Mouse (Mus musculus): Measurements from ENCODE around the gene Dst. TPM values are rescaled to one million over a fixed set of nuclear protein-coding genes. Genes with fewer than 3 reads are reported as not detected.

Gene Dst
- total and polyA plus RNA-seq, 3 experiments = 0.83 to 1.1 TPM; not detected in 1

DNA sequence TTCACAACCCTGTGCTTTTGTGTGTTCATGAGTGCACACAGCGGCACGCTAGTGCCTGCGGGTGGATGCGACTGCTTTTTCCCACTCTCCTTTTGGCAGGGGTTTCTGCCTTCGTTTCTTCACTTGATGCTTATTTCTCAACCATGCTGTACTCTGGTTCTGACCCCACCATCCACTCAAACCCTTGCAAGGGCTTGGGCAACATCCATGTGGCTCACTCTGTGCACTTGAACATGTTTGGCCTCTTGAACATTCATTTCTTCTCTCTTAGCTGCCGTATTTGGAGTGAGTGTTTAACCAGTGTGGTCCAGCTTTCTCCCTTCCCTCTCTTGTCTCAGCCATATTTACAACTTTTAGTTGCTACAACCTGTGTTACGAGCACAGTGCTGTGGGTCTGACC is 236.8 kb downstream of the Dst start:
- peaks cover 6% of the 10 kb centered on the region; the same call in 1 of the 2 replicates for H3K27me3 ChIP-seq (ENCODE audit: insufficient read depth, low read length)
- ATAC-seq (ENCODE audit: extremely low read depth, insufficient number of reproducible peaks, low FRiP score, poor library complexity, severe bottlenecking) = no peak
- no peaks in the 10 kb centered on the region for H3K36me3 ChIP-seq (replicated peaks)
- no peak overlapping the region for H3K4me3 ChIP-seq (ENCODE audit: low read depth, low read length)
- DNase-seq (ENCODE audit: low spot score) = no peak
- TF ChIP-seq TAL1 (conservative IDR thresholded peaks at IDR 0.05; ENCODE audit: low read depth, low read length) = no peak
- no peak for TF ChIP-seq CTCF (IDR thresholded peaks at IDR 0.05; ENCODE audit: low read depth, low read length)
- TF ChIP-seq GATA2 (IDR thresholded peaks at IDR 0.05; ENCODE audit: borderline replicate concordance, low read depth, low read length) = no peak
- no peak for TF ChIP-seq POLR2AphosphoS5 (IDR thresholded peaks at IDR 0.05; ENCODE audit: insufficient replicate concordance, low read depth, low read length)
- no peak for TF ChIP-seq GATA1 (IDR thresholded peaks at IDR 0.05; ENCODE audit: borderline replicate concordance, low read length)
- H3K9me3 ChIP-seq (replicated peaks) = no peaks in the 10 kb centered on the region
- H3K4me1 ChIP-seq (ENCODE audit: insufficient read depth, low read depth, low read length) = no peaks in the 10 kb centered on the region

GRCm38 (mm10) chr1:34148039-34148438 is 240.0 kb downstream of the Dst start:
- TF ChIP-seq TAL1 (conservative IDR thresholded peaks at IDR 0.05; ENCODE audit: low read depth, low read length) = no peak
- TF ChIP-seq GATA1 (IDR thresholded peaks at IDR 0.05; ENCODE audit: borderline replicate concordance, low read length) = no peak
- TF ChIP-seq CTCF (IDR thresholded peaks at IDR 0.05; ENCODE audit: low read depth, low read length) = no peak
- TF ChIP-seq POLR2AphosphoS5 (IDR thresholded peaks at IDR 0.05; ENCODE audit: insufficient replicate concordance, low read depth, low read length) = no peak
- no peak for TF ChIP-seq GATA2 (IDR thresholded peaks at IDR 0.05; ENCODE audit: borderline replicate concordance, low read depth, low read length)
- no peak overlapping the region for H3K4me3 ChIP-seq (ENCODE audit: low read depth, low read length)
- no peak for ATAC-seq (ENCODE audit: extremely low read depth, insufficient number of reproducible peaks, low FRiP score, poor library complexity, severe bottlenecking)

GRCm38 (mm10) chr1:34150416-34151093 is 242.5 kb downstream of the Dst start:
- no peak for ATAC-seq (ENCODE audit: extremely low read depth, insufficient number of reproducible peaks, low FRiP score, poor library complexity, severe bottlenecking)
- Histone ChIP-seq H3K4me1 (ENCODE audit: insufficient read depth, low read depth, low read length) (no peaks in the 10 kb centered on the region), H3K36me3 (replicated peaks) (no peaks in the 10 kb centered on the region), H3K27me3 (ENCODE audit: insufficient read depth, low read length) (peaks cover 3% of the 10 kb centered on the region; the same call in 1 of the 2 replicates), H3K9me3 (replicated peaks) (no peaks in the 10 kb centered on the region), H3K4me3 (ENCODE audit: low read depth, low read length) (no peak overlapping the region)
- no peak for TF ChIP-seq GATA1 (IDR thresholded peaks at IDR 0.05; ENCODE audit: borderline replicate concordance, low read length)
- no peak for TF ChIP-seq GATA2 (IDR thresholded peaks at IDR 0.05; ENCODE audit: borderline replicate concordance, low read depth, low read length)
- no peak for TF ChIP-seq CTCF (IDR thresholded peaks at IDR 0.05; ENCODE audit: low read depth, low read length)
- no peak for TF ChIP-seq POLR2AphosphoS5 (IDR thresholded peaks at IDR 0.05; ENCODE audit: insufficient replicate concordance, low read depth, low read length)
- TF ChIP-seq TAL1 (conservative IDR thresholded peaks at IDR 0.05; ENCODE audit: low read depth, low read length) = no peak
- no peak for DNase-seq (ENCODE audit: low spot score)

More at GRCm38 (mm10) chr1:34148039-34148438, 240.0 kb downstream of the Dst start:
- Histone ChIP-seq H3K27me3 (ENCODE audit: insufficient read depth, low read length) (peaks cover 6% of the 10 kb centered on the region; the same call in 1 of the 2 replicates), H3K36me3 (replicated peaks) (no peaks in the 10 kb centered on the region), H3K9me3 (replicated peaks) (no peaks in the 10 kb centered on the region), H3K4me1 (ENCODE audit: insufficient read depth, low read depth, low read length) (no peaks in the 10 kb centered on the region)
- no peak for DNase-seq (ENCODE audit: low spot score)

GRCm38 (mm10) chr1:34152683-34153082 is 244.7 kb downstream of the Dst start:
- DNase-seq (ENCODE audit: low spot score) = no peak
- ATAC-seq (ENCODE audit: extremely low read depth, insufficient number of reproducible peaks, low FRiP score, poor library complexity, severe bottlenecking) = no peak
- Histone ChIP-seq H3K36me3 (replicated peaks) (no peaks in the 10 kb centered on the region), H3K4me3 (ENCODE audit: low read depth, low read length) (no peak overlapping the region), H3K27me3 (ENCODE audit: insufficient read depth, low read length) (peaks cover 3% of the 10 kb centered on the region; the same call in 1 of the 2 replicates), H3K4me1 (ENCODE audit: insufficient read depth, low read depth, low read length) (no peaks in the 10 kb centered on the region), H3K9me3 (replicated peaks) (no peaks in the 10 kb centered on the region)
- TF ChIP-seq POLR2AphosphoS5 (IDR thresholded peaks at IDR 0.05; ENCODE audit: insufficient replicate concordance, low read depth, low read length) (no peak), GATA1 (IDR thresholded peaks at IDR 0.05; ENCODE audit: borderline replicate concordance, low read length) (no peak), CTCF (IDR thresholded peaks at IDR 0.05; ENCODE audit: low read depth, low read length) (no peak)

DNA sequence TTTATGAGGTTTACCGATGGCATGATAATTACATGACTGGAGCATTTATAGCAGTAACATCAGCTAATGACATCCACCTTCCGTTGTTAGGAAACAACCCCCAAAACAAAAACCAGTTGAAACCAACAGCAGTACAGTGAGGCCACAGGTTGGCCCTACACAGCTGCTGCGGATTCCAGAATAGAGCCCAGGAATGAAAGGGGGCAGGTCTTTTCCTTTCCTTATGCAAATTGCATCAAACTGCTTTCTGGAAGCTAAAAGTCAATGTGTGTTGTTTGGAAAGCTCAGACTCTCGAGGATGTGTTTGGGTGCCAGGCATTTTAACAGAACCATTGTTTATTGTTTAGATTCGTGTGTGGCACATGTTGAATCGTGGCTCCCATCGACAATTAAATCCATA is 248.0 kb downstream of the Dst start:
- ATAC-seq (ENCODE audit: extremely low read depth, insufficient number of reproducible peaks, low FRiP score, poor library complexity, severe bottlenecking) (no peak), DNase-seq (ENCODE audit: low spot score) (no peak)
- no peak for TF ChIP-seq POLR2AphosphoS5 (IDR thresholded peaks at IDR 0.05; ENCODE audit: insufficient replicate concordance, low read depth, low read length)
- no peak for TF ChIP-seq GATA2 (IDR thresholded peaks at IDR 0.05; ENCODE audit: borderline replicate concordance, low read depth, low read length)
- TF ChIP-seq CTCF (IDR thresholded peaks at IDR 0.05; ENCODE audit: low read depth, low read length) = no peak
- TF ChIP-seq GATA1 (IDR thresholded peaks at IDR 0.05; ENCODE audit: borderline replicate concordance, low read length) = no peak
- TF ChIP-seq TAL1 (conservative IDR thresholded peaks at IDR 0.05; ENCODE audit: low read depth, low read length) = no peak
- Histone ChIP-seq H3K4me3 (ENCODE audit: low read depth, low read length) (no peak overlapping the region), H3K9me3 (replicated peaks) (no peaks in the 10 kb centered on the region), H3K4me1 (ENCODE audit: insufficient read depth, low read depth, low read length) (no peaks in the 10 kb centered on the region), H3K36me3 (replicated peaks) (no peaks in the 10 kb centered on the region), H3K27me3 (ENCODE audit: insufficient read depth, low read length) (no peaks in the 10 kb centered on the region)

GRCm38 (mm10) chr1:34157702-34158101 is 249.7 kb downstream of the Dst start:
- ATAC-seq (ENCODE audit: extremely low read depth, insufficient number of reproducible peaks, low FRiP score, poor library complexity, severe bottlenecking) = no peak
- Histone ChIP-seq H3K27me3 (ENCODE audit: insufficient read depth, low read length) (no peaks in the 10 kb centered on the region), H3K4me1 (ENCODE audit: insufficient read depth, low read depth, low read length) (no peaks in the 10 kb centered on the region), H3K36me3 (replicated peaks) (no peaks in the 10 kb centered on the region), H3K4me3 (ENCODE audit: low read depth, low read length) (no peak overlapping the region), H3K9me3 (replicated peaks) (no peaks in the 10 kb centered on the region)
- TF ChIP-seq GATA1 (IDR thresholded peaks at IDR 0.05; ENCODE audit: borderline replicate concordance, low read length) (no peak), GATA2 (IDR thresholded peaks at IDR 0.05; ENCODE audit: borderline replicate concordance, low read depth, low read length) (no peak), POLR2AphosphoS5 (IDR thresholded peaks at IDR 0.05; ENCODE audit: insufficient replicate concordance, low read depth, low read length) (no peak), CTCF (IDR thresholded peaks at IDR 0.05; ENCODE audit: low read depth, low read length) (no peak), TAL1 (conservative IDR thresholded peaks at IDR 0.05; ENCODE audit: low read depth, low read length) (no peak)
- DNase-seq (ENCODE audit: low spot score) = no peak
